Mouse (Mus musculus) layer of hippocampus, adult 9-10 months (tissue): ENCODE measurements around the gene Ube2s.
"Not testable (repeated sequence)": the region's sequence is repeated elsewhere in the genome, so short reads cannot be mapped to it uniquely, and the experiment has no call there.

ENCODE experiments used
- DNase-seq: peaks from one replicate; pipeline ENCODE4 v3.0.0; 2022; ENCODE audit warnings: low spot score

Gene Ube2s

DNA sequence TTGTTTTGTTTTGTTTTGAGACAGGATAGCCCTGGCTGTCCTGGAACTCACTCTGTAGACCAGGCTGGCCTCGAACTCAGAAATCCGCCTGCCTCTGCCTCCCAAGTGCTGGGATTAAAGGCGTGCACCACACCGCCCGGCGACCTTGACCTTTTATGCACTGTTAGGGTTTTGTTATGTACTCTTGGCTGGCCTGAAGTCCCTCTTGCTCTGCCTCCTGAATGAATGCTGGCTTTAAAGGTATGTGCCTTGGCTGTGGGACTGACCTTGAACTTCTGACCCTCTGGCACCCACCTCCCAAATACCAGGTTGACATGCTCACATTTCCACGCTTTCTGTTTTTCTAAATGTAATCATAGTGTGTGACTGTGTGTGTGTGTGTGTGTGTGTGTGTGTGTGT, 8.5 kb upstream of the Ube2s start:
- not testable (repeated sequence) for DNase-seq

DNA sequence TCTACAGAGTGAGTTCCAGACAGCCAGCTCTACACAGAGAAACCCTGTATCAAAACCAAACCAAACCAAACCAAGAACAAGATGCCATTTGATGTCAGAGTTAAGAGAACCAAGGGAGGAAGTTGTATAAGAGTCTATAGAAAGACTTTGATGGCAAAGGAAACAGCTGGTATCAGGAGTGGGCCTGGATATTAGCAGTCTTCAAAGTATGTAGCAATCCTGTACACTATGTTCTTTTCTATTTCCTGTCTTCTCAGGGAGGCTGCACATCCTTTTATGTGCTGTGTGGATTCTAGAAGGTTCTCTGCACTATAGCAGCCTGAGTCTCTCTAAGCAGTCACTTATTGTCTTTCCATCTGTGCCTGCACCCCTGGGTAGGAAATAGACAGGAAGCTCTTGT, 4.2 kb upstream of the Ube2s start:
- no peak for DNase-seq

DNA sequence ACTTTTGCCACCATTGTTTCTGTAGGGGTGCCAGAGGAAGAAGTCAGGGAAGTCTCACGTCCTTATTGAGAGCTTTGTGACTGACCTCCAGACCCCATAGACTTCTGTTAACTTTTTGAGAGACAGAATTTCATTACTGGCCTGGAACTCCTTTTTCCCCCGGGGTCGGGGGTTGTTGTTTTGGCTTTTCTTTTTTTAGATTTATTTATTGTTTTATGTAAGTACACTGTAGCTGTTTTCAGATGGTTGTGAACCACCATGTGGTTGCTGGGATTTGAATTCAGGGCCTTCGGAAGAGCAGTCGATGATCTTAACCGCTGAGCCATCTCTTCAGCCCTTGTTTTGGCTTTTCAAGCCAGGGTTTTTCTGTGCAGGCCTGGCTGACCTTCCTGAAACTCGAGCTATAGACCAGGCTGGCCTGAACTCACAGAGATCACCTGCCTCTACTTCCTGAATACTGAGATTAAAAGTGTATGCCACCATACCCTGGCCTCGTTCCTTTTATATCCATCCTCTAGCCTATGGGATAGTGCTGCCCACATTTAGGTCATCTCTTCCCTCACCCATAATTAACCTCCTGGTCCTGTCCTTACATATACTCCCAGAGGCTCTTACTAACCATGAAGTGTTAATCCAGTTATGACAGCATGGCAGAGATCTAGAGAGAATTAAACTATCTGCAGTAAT, 858 bp upstream of the Ube2s start:
- no peak for DNase-seq

DNA sequence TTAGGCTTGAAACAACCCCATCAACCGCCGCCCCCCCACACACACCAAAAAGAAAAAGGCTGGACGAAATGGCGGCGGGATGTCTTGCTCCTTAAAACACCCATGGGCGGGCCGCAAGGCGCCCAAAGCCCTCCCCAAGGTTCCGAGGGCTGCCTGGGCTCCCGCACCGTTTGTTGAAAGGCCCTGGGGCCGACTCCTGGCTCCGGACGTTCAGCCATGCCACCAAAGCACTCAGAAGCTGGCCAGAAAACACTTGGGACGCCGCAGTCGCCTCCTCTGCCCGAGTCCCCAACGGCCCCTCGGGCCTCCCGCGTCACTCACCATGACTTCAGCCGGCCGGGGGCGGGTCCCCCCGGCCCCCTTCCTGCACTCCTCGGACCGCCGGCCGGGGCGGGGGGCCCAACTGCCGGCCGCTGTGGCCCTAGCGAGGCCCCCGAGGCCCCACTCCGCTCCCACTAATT, 518 bp downstream of the Ube2s start:
- DNase-seq: no peak

DNA sequence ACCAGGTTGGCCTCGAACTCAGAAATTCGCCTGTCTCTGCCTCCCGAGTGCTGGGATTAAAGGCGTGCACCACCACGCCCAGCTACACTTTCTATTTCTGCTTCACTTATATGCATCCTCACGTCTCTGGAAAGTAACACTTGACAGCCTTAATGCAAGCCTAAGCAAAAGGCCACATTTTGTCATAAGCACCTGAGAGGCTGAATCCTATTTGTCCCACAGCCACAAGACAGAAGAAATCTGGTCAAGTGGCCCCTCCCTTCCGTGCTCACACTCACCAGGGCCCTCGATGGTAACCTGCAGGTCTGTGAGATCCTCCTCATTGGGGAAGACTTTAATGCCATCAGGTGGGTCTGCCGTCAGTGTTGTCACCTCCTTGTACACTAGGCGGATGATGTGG, 1.3 kb downstream of the Ube2s start:
- not testable (repeated sequence) for DNase-seq

DNA sequence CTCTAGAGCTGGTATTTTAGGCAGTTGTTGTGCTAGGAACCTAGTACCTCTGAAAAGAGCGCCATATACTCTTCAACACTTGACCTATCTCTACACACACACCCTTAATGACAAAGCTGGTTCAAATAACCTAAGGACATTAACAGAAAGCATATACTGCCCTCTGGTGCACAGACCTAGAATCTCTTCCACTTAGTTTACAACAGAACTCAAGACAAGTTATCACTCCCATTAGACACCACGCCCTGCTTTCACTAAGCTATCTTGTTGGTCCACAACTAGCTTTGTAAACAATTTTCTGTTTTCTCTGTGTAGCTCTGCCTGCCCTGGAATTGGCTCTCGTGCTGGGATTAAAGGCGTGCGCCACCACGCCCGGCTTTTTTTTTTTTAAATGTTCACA, 5.7 kb downstream of the Ube2s start:
- DNase-seq: no peak

DNA sequence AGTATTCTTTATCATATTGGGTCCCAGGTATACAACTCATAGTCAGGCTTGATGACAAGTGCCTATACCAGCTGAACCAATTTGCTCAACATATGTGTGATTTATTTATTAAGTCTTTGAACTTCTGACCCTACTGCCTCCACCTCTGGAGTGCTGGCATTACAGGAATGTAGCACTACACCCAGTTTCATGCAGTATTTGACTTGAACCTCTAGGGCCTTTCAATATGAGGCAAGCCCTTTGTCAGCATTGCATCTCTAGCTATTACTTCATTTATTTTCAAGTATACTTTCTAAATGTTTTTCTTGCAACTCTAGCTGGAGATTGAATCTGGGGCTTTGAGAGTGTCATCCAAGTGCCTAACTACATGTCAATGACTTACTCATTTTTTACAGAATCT, 10.1 kb downstream of the Ube2s start:
- no peak for DNase-seq

DNA sequence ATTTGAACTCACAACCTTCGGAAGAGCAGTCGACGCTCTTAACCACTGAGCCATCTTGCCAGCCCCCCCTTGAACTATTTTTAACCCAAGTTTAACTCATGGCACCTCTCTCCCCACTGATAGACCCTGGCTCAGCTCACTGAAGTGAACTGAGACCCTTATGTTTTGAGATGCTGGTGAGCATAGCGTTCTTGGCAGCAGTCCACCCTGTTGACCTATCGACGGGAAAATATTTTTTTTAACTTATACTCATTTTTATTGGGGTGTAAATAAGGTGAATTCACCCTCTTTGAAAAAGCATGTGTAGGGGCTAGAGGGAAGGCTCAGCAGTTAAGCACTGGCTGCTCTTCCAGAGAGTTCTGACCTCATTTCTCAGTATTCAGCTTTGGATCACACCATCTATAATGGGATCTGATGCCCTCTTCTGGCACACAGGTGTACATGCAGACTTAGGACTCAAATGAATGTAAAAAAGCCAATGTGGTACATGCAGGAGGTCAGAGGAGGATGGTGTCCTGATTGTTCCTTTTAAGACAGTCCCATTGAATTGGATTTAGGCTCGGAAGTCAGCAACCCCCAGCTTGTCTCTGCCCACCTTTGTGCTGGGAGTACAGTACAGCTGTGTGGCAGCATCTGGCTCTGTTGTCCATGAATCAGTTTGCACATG, 16.5 kb downstream of the Ube2s start:
- DNase-seq: no peak

DNA sequence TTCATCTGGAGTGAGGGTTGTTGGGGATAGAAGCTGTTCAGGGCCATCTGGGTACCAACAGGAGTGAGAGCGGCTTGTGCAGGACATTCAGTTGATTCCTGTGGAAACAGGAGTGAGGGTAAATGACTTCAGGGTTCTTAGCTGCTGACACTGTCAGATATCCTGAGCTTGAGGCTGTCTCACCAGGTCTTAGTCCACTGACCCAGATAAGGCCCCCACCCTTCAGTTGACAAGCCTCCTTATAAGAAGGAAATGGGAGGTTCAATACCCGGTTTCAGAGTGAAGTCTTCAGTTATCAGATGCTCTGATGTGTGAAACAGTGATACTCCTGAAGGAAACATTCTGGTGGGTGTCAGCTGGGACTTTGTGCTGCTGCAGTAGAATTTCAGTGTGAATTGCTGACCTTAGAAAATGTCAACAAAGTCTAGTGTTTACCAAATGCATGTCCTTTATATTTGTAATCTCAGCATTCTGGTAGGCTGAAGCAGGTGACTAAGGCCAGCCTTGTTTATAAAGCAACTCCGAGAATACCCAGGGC, 17.7 kb downstream of the Ube2s start:
- DNase-seq: no peak

DNA sequence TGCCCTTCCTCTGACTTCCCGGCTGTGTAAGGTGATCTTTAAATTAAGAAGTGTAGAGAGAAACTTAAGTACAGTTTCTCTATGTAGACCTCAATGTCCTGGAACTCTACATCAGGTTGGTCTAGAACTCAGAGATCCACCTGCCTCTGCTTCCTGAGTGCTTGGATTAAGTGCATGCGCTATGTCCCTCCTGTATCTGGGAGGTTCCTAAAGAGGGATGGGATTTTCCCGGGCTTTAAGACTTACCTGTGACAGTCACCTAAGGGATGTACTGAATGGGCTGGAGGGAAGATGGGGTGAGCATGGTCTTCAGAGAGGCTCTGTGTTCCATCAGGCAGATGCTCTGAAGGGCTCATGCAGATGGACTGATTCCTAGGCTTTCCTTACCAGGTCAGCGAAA, 18.7 kb downstream of the Ube2s start:
- DNase-seq: no peak

DNA sequence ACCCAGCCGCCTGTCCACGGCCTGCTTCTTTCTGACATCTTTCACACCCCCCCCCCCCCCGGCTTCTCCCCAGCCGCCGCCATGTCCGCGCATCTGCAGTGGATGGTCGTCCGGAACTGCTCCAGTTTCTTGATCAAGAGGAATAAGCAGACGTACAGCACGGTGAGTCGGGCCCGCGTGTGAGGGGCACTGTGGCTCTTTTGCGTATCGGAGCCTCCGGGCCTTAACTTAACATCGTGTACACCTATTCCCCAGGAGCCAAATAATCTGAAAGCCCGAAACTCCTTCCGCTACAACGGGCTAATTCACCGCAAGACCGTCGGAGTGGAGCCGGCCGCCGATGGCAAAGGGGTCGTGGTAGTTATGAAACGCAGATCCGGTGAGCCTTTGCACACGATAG, 19.1 kb downstream of the Ube2s start:
- not testable (repeated sequence) for DNase-seq

DNA sequence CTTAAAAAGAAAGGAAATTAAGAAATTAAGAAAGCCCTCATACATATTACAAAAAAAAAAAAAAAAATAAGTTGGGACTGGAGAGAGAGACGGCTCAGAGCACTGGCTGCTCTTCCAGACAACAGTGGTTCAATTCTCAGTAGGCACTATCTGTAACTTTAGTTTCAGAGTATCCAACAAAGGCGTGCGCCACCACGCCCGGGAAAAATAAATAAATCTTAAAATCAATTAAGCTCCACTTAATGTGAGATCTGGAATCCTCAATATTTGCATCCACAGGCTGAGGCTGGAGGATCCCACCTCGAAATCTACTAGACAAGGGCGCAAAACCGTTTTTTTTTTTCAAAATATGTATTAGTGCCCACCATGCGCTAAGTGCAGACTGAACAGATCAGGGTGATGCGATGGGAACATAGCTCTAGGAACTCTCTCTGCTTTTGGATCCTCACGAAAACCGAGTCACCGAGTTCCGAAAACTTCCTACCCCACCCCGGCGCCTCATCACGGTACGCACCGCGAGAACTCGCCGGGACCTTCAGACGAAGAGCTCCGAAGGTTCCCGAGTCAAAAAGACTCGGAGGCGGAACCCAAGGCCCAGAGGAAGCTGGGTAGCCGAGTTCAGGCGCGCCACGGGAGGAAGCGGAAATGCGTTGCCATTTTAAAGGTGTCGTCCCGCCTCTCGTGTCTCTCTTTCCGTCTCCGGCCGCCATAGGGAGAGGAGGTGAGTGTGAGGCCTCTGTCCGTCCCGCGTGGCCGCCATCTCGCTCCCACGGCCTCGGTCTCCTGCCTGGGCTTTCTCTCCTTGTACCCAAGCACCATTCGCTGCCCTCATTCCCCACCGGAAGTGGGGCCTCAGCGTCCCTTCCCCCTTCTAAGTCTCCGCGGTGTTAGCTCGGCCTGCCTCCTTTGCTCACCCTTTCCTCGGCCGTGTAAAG, 19.8 kb downstream of the Ube2s start, which contains the start of gene Rpl28:
TSS of gene Rpl28 (plus strand) at position 597 of the 935 bp plus-strand sequence.
- DNase-seq: peak; percentile 84

DNA sequence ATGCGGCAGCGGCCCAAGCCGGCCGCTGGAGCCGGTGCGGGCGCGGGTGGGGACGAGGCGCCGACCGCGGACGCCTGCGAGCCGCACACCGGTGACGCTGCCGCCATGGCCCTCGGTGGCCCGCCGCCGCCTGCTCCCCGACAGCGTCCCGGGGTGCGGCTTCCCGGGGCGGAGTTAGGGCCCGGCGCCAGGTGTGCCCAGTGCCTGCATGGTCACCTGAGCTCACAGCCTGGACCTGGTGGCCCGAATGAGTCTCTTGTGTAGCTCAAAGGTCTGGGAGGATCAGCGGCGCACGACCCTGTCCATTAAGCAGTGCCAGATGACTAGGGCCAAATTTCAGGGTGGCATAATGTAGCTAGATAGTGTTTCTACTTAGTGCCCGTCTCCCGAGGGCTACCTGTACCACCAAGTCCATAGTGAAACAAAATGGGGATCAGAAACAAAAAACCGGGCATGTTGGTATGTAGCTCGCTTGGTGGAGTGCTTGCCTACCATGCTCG, 22.9 kb downstream of the Ube2s start, which contains the start of gene Tmem238:
TSS of gene Tmem238 (minus strand) at position 221 of the 500 bp plus-strand sequence.
- DNase-seq: no peak

DNA sequence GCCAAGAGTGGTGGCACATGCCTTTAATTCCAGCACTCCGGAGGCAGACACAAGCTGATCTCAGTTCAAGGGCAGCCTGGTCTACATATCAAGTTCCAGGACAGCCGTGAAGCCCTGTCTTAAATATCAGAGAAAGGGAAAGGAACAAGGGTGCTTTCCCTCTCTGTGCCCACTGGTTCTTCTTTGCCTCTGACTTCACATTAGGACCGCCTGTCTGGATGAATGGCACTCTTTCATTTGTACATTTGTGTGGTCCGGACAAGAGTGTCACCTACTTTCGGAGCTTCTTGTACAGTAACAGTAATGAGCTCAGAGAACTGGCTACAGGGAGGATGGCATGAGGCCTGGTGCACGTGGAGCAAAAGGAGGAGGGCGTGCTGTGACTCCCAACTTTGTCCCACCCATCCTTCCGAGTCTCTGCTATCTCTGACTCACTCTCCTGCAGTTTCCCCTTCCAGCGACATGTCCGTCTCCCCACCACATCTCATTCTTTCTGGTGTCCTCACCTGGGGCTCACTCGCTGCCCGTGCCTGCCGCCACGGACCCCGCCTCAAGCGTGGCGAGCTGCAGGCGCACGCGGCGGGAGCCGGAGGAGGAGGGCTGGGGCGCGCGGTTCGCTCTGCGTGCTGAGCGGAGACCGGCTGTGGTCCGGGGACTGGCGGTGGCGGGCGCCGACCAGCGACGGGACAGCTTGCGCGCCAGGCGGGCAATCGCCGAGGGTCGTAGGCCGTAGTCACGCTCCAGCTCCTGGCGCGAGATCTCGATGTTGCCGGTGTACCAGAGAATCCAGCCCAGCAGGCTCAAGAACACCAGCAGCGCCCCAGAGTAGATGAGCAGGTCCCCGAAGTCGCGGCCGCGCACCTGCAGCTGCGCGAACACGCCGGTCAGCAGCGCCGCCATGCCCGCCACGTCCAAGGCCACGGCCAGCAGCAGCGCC, 23.6 kb downstream of the Ube2s start:
- DNase-seq: no peak

DNA sequence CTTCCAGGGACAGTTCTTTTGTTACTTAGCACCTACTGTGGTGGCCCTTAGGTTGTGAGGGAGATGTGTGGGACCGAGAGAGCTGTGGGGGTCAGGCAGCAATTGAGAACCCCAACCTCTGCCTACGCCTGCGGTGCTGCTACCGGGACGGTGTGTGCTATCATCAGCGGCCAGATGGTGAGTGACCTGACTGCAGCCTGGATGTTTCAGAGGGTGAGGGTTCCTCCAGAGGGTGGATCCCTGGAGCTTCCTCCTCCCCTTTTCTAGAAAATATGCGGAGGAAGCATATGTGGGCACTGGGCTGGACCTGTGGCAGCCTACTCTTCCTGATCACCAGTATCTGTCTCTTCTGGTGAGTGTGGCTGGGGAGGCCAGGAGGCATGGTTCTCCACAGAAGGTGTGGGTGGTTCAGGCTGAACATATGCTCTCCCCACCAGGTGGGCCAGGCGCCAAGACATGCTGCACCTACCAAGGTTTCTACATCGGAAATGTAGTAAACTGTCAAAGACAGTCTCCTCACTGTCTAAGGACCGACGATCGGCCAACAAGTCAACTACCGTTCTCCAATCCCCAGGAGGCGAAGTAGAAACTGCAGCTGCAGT, 28.6 kb downstream of the Ube2s start:
- DNase-seq: no peak

DNA sequence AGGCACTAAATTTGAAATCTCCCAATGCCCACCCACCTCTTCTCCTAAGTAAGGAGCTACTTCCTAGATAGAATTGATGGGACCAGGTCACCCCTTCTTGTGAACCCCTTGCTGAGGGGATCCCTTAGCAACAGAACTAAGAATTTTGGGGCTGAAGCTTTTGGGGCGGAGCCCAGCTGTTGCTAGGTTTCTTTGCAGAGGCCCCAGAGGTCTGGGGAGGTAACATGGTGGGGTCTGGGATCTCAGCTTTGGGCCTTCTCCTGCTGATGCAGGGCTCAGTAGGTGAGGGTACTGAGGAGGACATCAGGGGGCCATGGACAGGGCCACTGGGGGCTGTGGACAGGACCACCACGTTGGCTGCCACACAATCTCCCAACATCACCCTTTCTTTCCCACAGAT, 29.6 kb downstream of the Ube2s start, which contains the start of the genes Il11 and Tmem190:
TSS of gene Il11 (minus strand) at position 101 of the 400 bp plus-strand sequence.
TSS of gene Tmem190 (plus strand) at position 179 of the 400 bp plus-strand sequence.
- DNase-seq: no peak

DNA sequence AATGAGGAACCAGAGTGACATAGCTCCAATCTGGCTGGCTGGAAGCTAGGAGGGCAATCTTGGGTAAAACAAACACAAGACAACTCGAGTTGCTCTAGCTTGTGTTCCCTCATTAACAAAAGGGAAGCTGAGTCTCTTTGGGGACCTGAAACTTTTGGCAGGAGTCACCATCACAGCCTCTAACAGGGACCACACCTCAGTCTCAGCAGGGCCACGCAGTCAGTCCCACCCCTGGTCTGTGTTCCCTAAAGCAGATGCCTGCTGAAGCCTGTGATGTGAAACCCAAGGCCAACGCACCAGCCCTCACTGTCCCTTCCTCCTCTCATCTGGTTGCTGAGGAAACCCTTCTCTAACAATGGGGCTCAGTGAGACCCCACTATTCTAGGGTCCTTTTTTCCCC, 30.3 kb downstream of the Ube2s start:
- DNase-seq: no peak

DNA sequence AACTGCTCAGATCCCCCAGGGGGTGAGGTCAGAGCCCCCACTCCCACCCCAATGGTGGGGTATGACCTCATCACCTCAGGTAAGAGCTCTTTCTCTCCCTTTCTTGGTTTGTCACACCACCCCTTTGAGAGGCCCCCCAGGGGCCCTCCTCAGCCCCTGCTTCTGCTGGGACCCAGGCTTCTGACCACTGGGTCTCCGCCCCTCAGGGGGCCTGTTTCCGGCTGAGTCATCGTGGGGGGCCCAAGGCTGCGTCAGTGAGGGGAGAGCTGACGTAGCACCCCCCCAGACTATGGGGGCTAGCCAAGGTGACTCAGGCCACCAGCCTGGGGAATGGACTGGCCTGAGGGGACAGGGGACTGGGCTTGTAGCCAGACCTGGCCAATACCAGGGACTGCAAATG, 32.5 kb downstream of the Ube2s start:
- DNase-seq: no peak

DNA sequence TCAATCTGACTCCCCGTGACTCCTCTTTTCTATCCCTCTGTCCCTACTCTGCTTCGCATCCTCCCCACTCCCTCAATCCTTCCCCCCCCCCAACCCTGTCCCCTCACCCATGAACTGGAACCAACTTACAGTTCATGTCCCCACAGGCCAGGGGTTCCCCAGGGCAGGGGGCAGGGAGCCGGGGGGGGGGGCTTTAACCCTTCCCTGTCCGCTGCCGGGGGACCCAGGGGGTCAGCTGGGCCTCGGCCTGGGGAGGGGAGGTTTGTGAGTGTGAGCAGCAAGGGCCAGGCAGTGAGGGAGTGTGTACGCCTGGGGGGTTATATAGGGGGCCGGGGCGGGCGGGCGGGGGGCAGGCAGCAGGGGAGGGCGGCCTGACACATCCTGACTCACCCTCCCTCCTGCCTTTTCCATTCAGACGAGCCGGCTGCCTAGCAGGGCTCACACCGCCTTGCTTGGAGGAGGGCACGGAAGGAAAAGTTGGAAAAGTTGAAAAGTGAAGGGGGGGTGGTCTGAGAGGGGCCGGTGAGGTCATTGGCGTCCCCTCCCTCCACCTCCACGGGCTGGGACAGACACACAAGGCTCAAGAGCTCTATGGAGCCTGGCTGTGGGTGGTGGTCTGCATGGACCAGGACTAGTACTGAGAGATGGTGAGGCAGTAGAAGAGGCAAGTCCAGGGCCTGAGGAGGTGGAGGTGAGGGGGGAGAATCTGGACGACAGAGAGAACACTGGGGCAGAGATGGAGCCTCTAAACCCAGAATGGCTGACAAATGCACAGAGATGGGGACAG, 34.3 kb downstream of the Ube2s start:
- DNase-seq: no peak
